Mouse (Mus musculus) testis, adult 2 months (tissue): Measurements from ENCODE around the gene Zfp277.

Experiments used
- CTCF ChIP-seq: fragments of 200-500 bp; IDR thresholded peaks from 2 replicates; pipeline ENCODE4 v1.5.1; 2012; ENCODE audit warnings: low read depth, mild to moderate bottlenecking, inconsistent platforms, low read length, moderate library complexity; ENCODE audit not compliant: control insufficient read depth, insufficient read depth, insufficient replicate concordance
- POLR2A ChIP-seq: fragments of 200-500 bp; IDR thresholded peaks from 2 replicates; pipeline ENCODE4 v1.6.1; 2012; ENCODE audit warnings: low read depth, mild to moderate bottlenecking, inconsistent platforms, low read length, moderate library complexity; ENCODE audit not compliant: control insufficient read depth

- TF ChIP-seq CTCF (no peak), POLR2A (no peak)
Measured at GRCm38 (mm10) chr12:40341443-40341842, 104.3 kb downstream of the Zfp277 start.
